In genomic region chr17:25430534-25430933, GRCm38 (mm10) we compare ENCODE assay signal across 11 mouse cellular contexts. TPM values are rescaled to one million over a fixed set of nuclear protein-coding genes. Genes with fewer than 3 reads are reported as not detected.
DNase-seq lines count a peak whose midpoint lies in the region; ATAC-seq and TF ChIP-seq lines count a peak whose summit lies in the region.
"Had no signal": no experiment of that assay in that cellular context is flagged by ENCODE, and none has a peak within 500 bp of the region (broad histone marks: within the 10 kb centered on the region; RNA-seq: fewer than 3 reads in every experiment).

No protein-coding gene starts in this region.

- no peak overlapping the region for H3K27ac ChIP-seq in embryonic facial prominence, embryonic 12.5 days
- no peak overlapping the region for H3K27ac ChIP-seq in embryonic facial prominence, embryonic 10.5 days (replicated peaks)
- H3K27ac ChIP-seq in layer of hippocampus, adult 2 months = peak overlapping the region; percentile 96
- H3K27ac ChIP-seq in hindbrain, embryonic 16.5 days (ENCODE audit: low read depth, low read length) = no peak overlapping the region
- no peak overlapping the region for H3K27ac ChIP-seq in neural tube, embryonic 14.5 days (ENCODE audit: low read depth, low read length)
- H3K27ac ChIP-seq: macrophage had no signal

- peaks cover 55% of the 10 kb centered on the region for H3K4me1 ChIP-seq in embryonic facial prominence, embryonic 12.5 days
- peaks cover 81% of the 10 kb centered on the region for H3K4me1 ChIP-seq in embryonic facial prominence, embryonic 10.5 days
- H3K4me1 ChIP-seq in hindbrain, embryonic 16.5 days (ENCODE audit: control insufficient read depth, insufficient read depth, low read depth, low read length) = peaks cover 53% of the 10 kb centered on the region
- H3K4me1 ChIP-seq in neural tube, embryonic 14.5 days (ENCODE audit: control insufficient read depth, insufficient read depth, low read length) = peaks cover 27% of the 10 kb centered on the region

- H3K27me3 ChIP-seq in embryonic facial prominence, embryonic 12.5 days = peaks cover 19% of the 10 kb centered on the region
- H3K27me3 ChIP-seq in embryonic facial prominence, embryonic 10.5 days (replicated peaks; ENCODE audit: low read depth, poor library complexity, severe bottlenecking) = peaks cover 74% of the 10 kb centered on the region
- peaks cover 2% of the 10 kb centered on the region; the same call in 1 of the 2 replicates for H3K27me3 ChIP-seq in hindbrain, embryonic 16.5 days (replicated peaks; ENCODE audit: control insufficient read depth, insufficient read depth, low read length)
- H3K27me3 ChIP-seq in neural tube, embryonic 14.5 days (ENCODE audit: control insufficient read depth, insufficient read depth, low read length) = no peaks in the 10 kb centered on the region; the same call in 1 of the 2 replicates

- H3K36me3 ChIP-seq in embryonic facial prominence, embryonic 12.5 days = 0 out of 2 replicates have a peak, but pooled peaks cover 6% of the 10 kb centered on the region
- H3K36me3 ChIP-seq in embryonic facial prominence, embryonic 10.5 days (replicated peaks) = no peaks in the 10 kb centered on the region
- H3K36me3 ChIP-seq in hindbrain, embryonic 16.5 days (ENCODE audit: control insufficient read depth, insufficient read depth, low read length) = no peaks in the 10 kb centered on the region; the same call in 1 of the 2 replicates
- no peaks in the 10 kb centered on the region for H3K36me3 ChIP-seq in neural tube, embryonic 14.5 days (ENCODE audit: control insufficient read depth, insufficient read depth, low read length)
- H3K36me3 ChIP-seq: G1E had no signal

- whole genome bisulfite sequencing in embryonic facial prominence, embryonic 12.5 days = 36% methylated on average over 8 of the region's 8 CpGs
- 49% methylated on average over 8 of the region's 8 CpGs for WGBS in embryonic facial prominence, embryonic 10.5 days
- 44% methylated on average over 8 of the region's 8 CpGs for WGBS in hindbrain, embryonic 16.5 days
- 64% methylated on average over 8 of the region's 8 CpGs for WGBS in neural tube, embryonic 14.5 days

- no peaks in the 10 kb centered on the region for H3K9me3 ChIP-seq in embryonic facial prominence, embryonic 12.5 days
- H3K9me3 ChIP-seq in embryonic facial prominence, embryonic 10.5 days = no peaks in the 10 kb centered on the region
- no peaks in the 10 kb centered on the region for H3K9me3 ChIP-seq in hindbrain, embryonic 16.5 days (ENCODE audit: control insufficient read depth, low read length)
- no peaks in the 10 kb centered on the region for H3K9me3 ChIP-seq in neural tube, embryonic 14.5 days (ENCODE audit: control insufficient read depth, low read length)

- no peak for ATAC-seq in embryonic facial prominence, embryonic 12.5 days (ENCODE audit: insufficient number of reproducible peaks, insufficient read depth, low FRiP score, low TSS enrichment)
- ATAC-seq in hindbrain, embryonic 16.5 days = no peak
- ATAC-seq in neural tube, embryonic 14.5 days (ENCODE audit: low read depth) = no peak
- no peak for ATAC-seq in megakaryocyte progenitor cell, adult 5-6 weeks (replicated peaks; ENCODE audit: poor library complexity)

- no peak overlapping the region for H3K9ac ChIP-seq in embryonic facial prominence, embryonic 12.5 days
- peak overlapping the region; percentile 14; the same call in 1 of the 2 replicates for H3K9ac ChIP-seq in hindbrain, embryonic 16.5 days (ENCODE audit: low read depth, low read length)
- H3K9ac ChIP-seq in neural tube, embryonic 14.5 days (replicated peaks; ENCODE audit: low read depth, low read length) = no peak overlapping the region

- no peak for DNase-seq in embryonic facial prominence, embryonic 10.5 days (ENCODE audit: low spot score)
- DNase-seq in layer of hippocampus, adult 2 months (ENCODE audit: low spot score in 2 of 2) = peak in 1 of 2 experiments; percentile 32
- DNase-seq in layer of hippocampus, postnatal 36 days = no peak
- no peak for DNase-seq in layer of hippocampus, adult 9-10 months (ENCODE audit: low spot score)
- DNase-seq: liver had no signal

- 0 out of 2 replicates have a peak overlapping the region, but pooled peaks have one; percentile 92 for H3K4me2 ChIP-seq in embryonic facial prominence, embryonic 12.5 days (replicated peaks)
- H3K4me2 ChIP-seq in hindbrain, embryonic 16.5 days (ENCODE audit: low read length) = peak overlapping the region; percentile 69
- H3K4me2 ChIP-seq in neural tube, embryonic 14.5 days (ENCODE audit: low read depth, low read length) = peak overlapping the region; percentile 75

- TF ChIP-seq CTCF in layer of hippocampus, adult 2 months (conservative IDR thresholded peaks at IDR 0.05) = no peak

- no peak overlapping the region for H3K4me3 ChIP-seq in embryonic facial prominence, embryonic 12.5 days
- H3K4me3 ChIP-seq in embryonic facial prominence, embryonic 10.5 days = no peak overlapping the region; the same call in 1 of the 2 replicates
- H3K4me3 ChIP-seq in layer of hippocampus, adult 2 months = peak overlapping the region; percentile 85
- no peak overlapping the region for H3K4me3 ChIP-seq in hindbrain, embryonic 16.5 days (ENCODE audit: low read length)
- H3K4me3 ChIP-seq in neural tube, embryonic 14.5 days (ENCODE audit: low read depth, low read length) = peak overlapping the region; percentile 88; the same call in 1 of the 2 replicates

RNA-seq across cellular contexts. Expression of gene Cacna1h, which starts 3.0 kb away (rescaled TPM):
- polyA plus RNA-seq in embryonic facial prominence, embryonic 12.5 days (2016; fragmentation: Nextera tagmentation; extraction: Ambion mirVana) = 8.7 and 11.9 TPM in 2 replicates
- 2.9 and 3.3 TPM in 2 replicates for polyA plus RNA-seq in embryonic facial prominence, embryonic 10.5 days (2016; fragmentation: Nextera tagmentation; extraction: Ambion mirVana)
- total RNA-seq in layer of hippocampus, adult 2 months (2021) = 100 to 1,000 TPM; 121 to 142 TPM
- 100 to 1,000 TPM; 107 to 127 TPM for total RNA-seq in layer of hippocampus, postnatal 36 days (2021)
- polyA plus RNA-seq in hindbrain, embryonic 16.5 days (2015; fragmentation: Nextera tagmentation; extraction: Ambion mirVana) = 5.9 and 6.2 TPM in 2 replicates
- polyA plus RNA-seq in neural tube, embryonic 14.5 days (2014; fragmentation: Nextera tagmentation; extraction: Ambion mirVana) = 12.3 and 12.8 TPM in 2 replicates
- 0.32 TPM in 1 of 2 replicates, not detected in the other for total RNA-seq in megakaryocyte progenitor cell, adult 5-6 weeks (2015)
- not detected in 2 replicates for total RNA-seq in megakaryocyte progenitor cell, adult 5-6 weeks (2017)
- polyA plus RNA-seq: G1E, macrophage had no signal

RNA-seq across cellular contexts. Expression of gene Tekt4, which starts 23.9 kb away (rescaled TPM):
- polyA plus RNA-seq in embryonic facial prominence, embryonic 12.5 days (2016; fragmentation: Nextera tagmentation; extraction: Ambion mirVana) = 0.13 and 0.22 TPM in 2 replicates
- 0.33 TPM in 1 of 2 replicates, not detected in the other for polyA plus RNA-seq in embryonic facial prominence, embryonic 10.5 days (2016; fragmentation: Nextera tagmentation; extraction: Ambion mirVana)
- total RNA-seq in layer of hippocampus, adult 2 months (2021) = 1 to 10 TPM; 1.8 to 2.0 TPM
- total RNA-seq in layer of hippocampus, postnatal 36 days (2021) = 1 to 10 TPM; 1.2 to 2.8 TPM
- 1.4 and 1.9 TPM in 2 replicates for polyA plus RNA-seq in hindbrain, embryonic 16.5 days (2015; fragmentation: Nextera tagmentation; extraction: Ambion mirVana)
- 0.83 and 0.98 TPM in 2 replicates for polyA plus RNA-seq in neural tube, embryonic 14.5 days (2014; fragmentation: Nextera tagmentation; extraction: Ambion mirVana)
- not detected in 2 replicates for total RNA-seq in megakaryocyte progenitor cell, adult 5-6 weeks (2015)
- total RNA-seq in megakaryocyte progenitor cell, adult 5-6 weeks (2017) = not detected in 2 replicates
- total RNA-seq: G1E had no signal
- polyA plus RNA-seq: G1E, macrophage had no signal

Comparison
In these comparisons a context has a peak if more than half of its experiments do, and no peak if none do; other contexts are left out.
1. H3K4me3 ChIP-seq: peak in layer of hippocampus, adult 2 months (single experiment) and neural tube, embryonic 14.5 days (single experiment); none in embryonic facial prominence, embryonic 12.5 days (single experiment), embryonic facial prominence, embryonic 10.5 days (single experiment) and hindbrain, embryonic 16.5 days (single experiment).
2. Peak in every context shown above with its lines, with median percentiles within 50 percentile points of each other: H3K4me2 ChIP-seq.